Mouse (Mus musculus): ENCODE measurements around the gene Sgcb.

Gene Sgcb
- long read RNA-seq, experiment 1, transcript Sgcb-201 (6 exons, 3,786 nt) = major isoform, 15 of 20 reads
- long read RNA-seq, experiment 1, partial matches to known transcripts = 1 of 20 reads
- long read RNA-seq, experiment 1, other reads (novel, unspliced or antisense) = 4 of 20 reads
- long read RNA-seq, experiment 2, transcript Sgcb-201 (6 exons, 3,786 nt) = major isoform, 17 of 22 reads
- long read RNA-seq, experiment 2, partial matches to known transcripts = 1 of 22 reads
- long read RNA-seq, experiment 2, other reads (novel, unspliced or antisense) = 4 of 22 reads

GRCm38 (mm10) chr5:73647261-73647900 is at the start of gene Sgcb:
Gene Sgcb (minus strand): TSS chr5:73647790.
- intact Hi-C loops (cut with DNase I) = no loop called here

- intact Hi-C loops (cut with DNase I) = no loop called here
These were observed 46.8 kb upstream of the Sgcb start for GRCm38 (mm10) chr5:73694254-73695015.

- intact Hi-C loops (cut with DNase I) = no loop called here
These were observed 46.2 kb upstream of the Sgcb start for GRCm38 (mm10) chr5:73693778-73694177.

GRCm38 (mm10) chr5:73691723-73692520 is 44.3 kb upstream of the Sgcb start:
- intact Hi-C loops (cut with DNase I) = no loop called here

GRCm38 (mm10) chr5:73690146-73690545 is 42.6 kb upstream of the Sgcb start:
- intact Hi-C loops (cut with DNase I) = no loop called here

- intact Hi-C loops (cut with DNase I) = loop anchor here (5.0 to 10.0 kb wide), 3 partner anchors 164 to 1469 kb away; no protein-coding TSS in a partner anchor
These were observed 41.0 kb upstream of the Sgcb start for GRCm38 (mm10) chr5:73688576-73688975.

- intact Hi-C loops (cut with DNase I) = loop anchor here (2.0 to 10.0 kb wide), 4 partner anchors 166 to 1471 kb away; no protein-coding TSS in a partner anchor
These were observed 38.6 kb upstream of the Sgcb start for GRCm38 (mm10) chr5:73686149-73686548.

- intact Hi-C loops (cut with DNase I) = loop anchor here (10.0 kb wide), 1 partner anchor 321 kb away; no protein-coding TSS in a partner anchor
These were observed 36.3 kb upstream of the Sgcb start for GRCm38 (mm10) chr5:73683706-73684409.

GRCm38 (mm10) chr5:73683221-73683620 is 35.6 kb upstream of the Sgcb start:
- intact Hi-C loops (cut with DNase I) = loop anchor here (10.0 kb wide), 1 partner anchor 322 kb away; no protein-coding TSS in a partner anchor

- intact Hi-C loops (cut with DNase I) = no loop called here
These were observed 29.0 kb upstream of the Sgcb start for GRCm38 (mm10) chr5:73676626-73677025.

- intact Hi-C loops (cut with DNase I) = no loop called here
These were observed 28.0 kb upstream of the Sgcb start for GRCm38 (mm10) chr5:73675604-73676003.

- intact Hi-C loops (cut with DNase I) = no loop called here
These were observed 21.8 kb upstream of the Sgcb start for GRCm38 (mm10) chr5:73669386-73669785.

- intact Hi-C loops (cut with DNase I) = no loop called here
These were observed 20.3 kb upstream of the Sgcb start for GRCm38 (mm10) chr5:73667877-73668276.

- intact Hi-C loops (cut with DNase I) = no loop called here
These were observed 19.1 kb upstream of the Sgcb start for GRCm38 (mm10) chr5:73666695-73667094.

GRCm38 (mm10) chr5:73651855-73652201 is 4.2 kb upstream of the Sgcb start:
- intact Hi-C loops (cut with DNase I) = no loop called here

GRCm38 (mm10) chr5:73651061-73651854 is 3.7 kb upstream of the Sgcb start, which contains the start of gene Spata18:
Gene Spata18 (plus strand): TSS chr5:73651379.
- intact Hi-C loops (cut with DNase I) = no loop called here

- intact Hi-C loops (cut with DNase I) = no loop called here
These were observed 2.9 kb upstream of the Sgcb start for GRCm38 (mm10) chr5:73650365-73650964.

GRCm38 (mm10) chr5:73642091-73642490 is 5.5 kb downstream of the Sgcb start:
- intact Hi-C loops (cut with DNase I) = no loop called here

GRCm38 (mm10) chr5:73641058-73641457 is 6.5 kb downstream of the Sgcb start:
- intact Hi-C loops (cut with DNase I) = no loop called here

Measured in adrenal gland (tissue).